Mouse (Mus musculus) intestine, postnatal 0 days (tissue): ENCODE data around the gene Nsun3. TPM values are rescaled to one million over a fixed set of nuclear protein-coding genes. Genes with fewer than 3 reads are reported as not detected.
"Not testable (repeated sequence)": the region's sequence is repeated elsewhere in the genome, so short reads cannot be mapped to it uniquely, and the experiment has no call there.

Source experiments
- ATAC-seq: fragments of 200-750 bp; cut with Nextera tagmentation; 2 replicates; pipeline ENCODE4 v1.8.0; 2017; ENCODE audit warnings: mild to moderate bottlenecking, moderate TSS enrichment, moderate library complexity
- H3K27ac ChIP-seq: fragments of 300-500 bp; sonication (generic); 2 replicates; pipeline ENCODE4 v1.5.1; 2014; ENCODE audit warnings: mild to moderate bottlenecking, low read depth, low read length, moderate library complexity
- H3K27me3 ChIP-seq: fragments of 300-500 bp; sonication (generic); replicated peaks from 2 replicates; pipeline ENCODE4 v1.6.1; 2014; ENCODE audit warnings: low read length, mixed read lengths; ENCODE audit not compliant: control insufficient read depth, insufficient read depth
- H3K36me3 ChIP-seq: fragments of 300-500 bp; sonication (generic); 2 replicates; pipeline ENCODE4 v1.6.1; 2014; ENCODE audit warnings: mild to moderate bottlenecking, moderate library complexity; ENCODE audit not compliant: control insufficient read depth, insufficient read depth
- H3K4me1 ChIP-seq: fragments of 300-500 bp; sonication (generic); replicated peaks from 2 replicates; pipeline ENCODE4 v1.6.1; 2014; ENCODE audit warnings: antibody characterized with exemption, low read length, mixed read lengths; ENCODE audit not compliant: control insufficient read depth, insufficient read depth
- H3K4me2 ChIP-seq: fragments of 300-500 bp; sonication (generic); replicated peaks from 2 replicates; pipeline ENCODE4 v1.6.1; 2014; ENCODE audit warnings: low read depth, mild to moderate bottlenecking, moderate library complexity
- H3K4me3 ChIP-seq: fragments of 300-500 bp; sonication (generic); 2 replicates; pipeline ENCODE4 v1.5.1; 2014; ENCODE audit warnings: low read depth, low read length
- H3K9ac ChIP-seq: fragments of 300-500 bp; sonication (generic); 2 replicates; pipeline ENCODE4 v1.6.1; 2014; ENCODE audit warnings: mild to moderate bottlenecking, low read depth, low read length
- H3K9me3 ChIP-seq: fragments of 300-500 bp; sonication (generic); 2 replicates; pipeline ENCODE4 v1.6.1; 2016; ENCODE audit warnings: mixed run types; ENCODE audit not compliant: control insufficient read depth
- CTCF ChIP-seq: sonication (generic); IDR thresholded peaks from 2 replicates; pipeline ENCODE4 v1.5.1; 2016; ENCODE audit warnings: low read depth, mild to moderate bottlenecking, control low read depth, antibody characterized with exemption, moderate library complexity
- WGBS: fragments of 180-500 bp; shearing (Covaris S2); extraction: QIAGEN DNeasy Blood & Tissue Kit; methylation state at CpG from one replicate; pipeline ENCODE4 v1.1.7; 2014; 5-methylcytosine and 5-hydroxymethylcytosine counted together
- microRNA-seq: library from miRNA; unstranded; fragments of <30 nt; microRNA quantifications from one replicate; pipeline ENCODE4, GENCODE M21; 2016
- polyA plus RNA-seq: library from polyadenylated mRNA; unstranded; fragments of >200 nt; fragmentation: Nextera tagmentation; extraction: Ambion mirVana; gene quantifications from 2 replicates; pipeline ENCODE4 v1.2.1, GENCODE M21; 2015

Nsun3 gene
- polyA plus RNA-seq, 1 experiment from 2014 or later: 6.3 TPM

GRCm38 (mm10) chr16:62729846-62730245, 56.8 kb downstream of the Nsun3 start:
- H3K27ac ChIP-seq: no peak overlapping the region
- WGBS: 82% methylated on average over 3 of the region's 3 CpGs
- H3K36me3 ChIP-seq: no peaks in the 10 kb centered on the region; the same call in 1 of the 2 replicates
- no peak for TF ChIP-seq CTCF
- H3K4me2 ChIP-seq: no peak overlapping the region
- no peak overlapping the region for H3K9ac ChIP-seq
- H3K4me1 ChIP-seq: no peaks in the 10 kb centered on the region
- H3K9me3 ChIP-seq: no peaks in the 10 kb centered on the region
- no peak for ATAC-seq
- no peaks in the 10 kb centered on the region for H3K27me3 ChIP-seq
- no peak overlapping the region for H3K4me3 ChIP-seq

- WGBS: 93% methylated on average over 8 of the region's 11 CpGs
- H3K9ac ChIP-seq, H3K4me1 ChIP-seq, H3K9me3 ChIP-seq, H3K4me2 ChIP-seq, H3K36me3 ChIP-seq, H3K4me3 ChIP-seq, H3K27ac ChIP-seq, ATAC-seq, H3K27me3 ChIP-seq: not testable (repeated sequence)
Measured at GRCm38 (mm10) chr16:62718255-62718654, 68.4 kb downstream of the Nsun3 start.

- H3K27me3 ChIP-seq: no peaks in the 10 kb centered on the region
- no peaks in the 10 kb centered on the region for H3K9me3 ChIP-seq
- H3K36me3 ChIP-seq: no peaks in the 10 kb centered on the region
- no peak overlapping the region for H3K27ac ChIP-seq
- H3K4me1 ChIP-seq: no peaks in the 10 kb centered on the region
- no peak for TF ChIP-seq CTCF
- H3K4me2 ChIP-seq: no peak overlapping the region
- H3K4me3 ChIP-seq: no peak overlapping the region
- H3K9ac ChIP-seq: no peak overlapping the region
- WGBS: 81% methylated on average over 8 of the region's 8 CpGs
- ATAC-seq: no peak
Measured at GRCm38 (mm10) chr16:62690436-62690835, 96.2 kb downstream of the Nsun3 start.

- TF ChIP-seq CTCF: no peak
- no peaks in the 10 kb centered on the region for H3K36me3 ChIP-seq
- H3K9ac ChIP-seq: no peak overlapping the region
- no peaks in the 10 kb centered on the region for H3K27me3 ChIP-seq
- no peak overlapping the region for H3K4me2 ChIP-seq
- H3K4me1 ChIP-seq: no peaks in the 10 kb centered on the region
- H3K27ac ChIP-seq: no peak overlapping the region
- no peak overlapping the region for H3K4me3 ChIP-seq
- H3K9me3 ChIP-seq: no peaks in the 10 kb centered on the region
- WGBS: 74% methylated on average over 2 of the region's 2 CpGs
- no peak for ATAC-seq
Measured at GRCm38 (mm10) chr16:62686073-62686472, 100.5 kb downstream of the Nsun3 start.

- no peaks in the 10 kb centered on the region for H3K27me3 ChIP-seq
- no peaks in the 10 kb centered on the region for H3K9me3 ChIP-seq
- H3K36me3 ChIP-seq: no peaks in the 10 kb centered on the region
- H3K4me3 ChIP-seq: no peak overlapping the region
- 79% methylated on average over 4 of the region's 4 CpGs for WGBS
- no peak overlapping the region for H3K27ac ChIP-seq
- no peak overlapping the region for H3K9ac ChIP-seq
- TF ChIP-seq CTCF: no peak
- no peak overlapping the region for H3K4me2 ChIP-seq
- ATAC-seq: no peak
- H3K4me1 ChIP-seq: no peaks in the 10 kb centered on the region
Measured at GRCm38 (mm10) chr16:62685494-62685893, 101.1 kb downstream of the Nsun3 start.

Small RNA genes lying within 50 kb of the gene (microRNA-seq; reads per million reads assigned to microRNA genes)
- gene Gm25986: not detected

Other genes with a start within 250 kb of the Nsun3 start
- 0.18 and 0.35 TPM in 2 replicates for gene Stx19, start 27.9 kb upstream of the Nsun3 start, polyA plus RNA-seq
- 9.8 and 10.0 TPM in 2 replicates for gene Arl13b, start 60.2 kb upstream of the Nsun3 start, polyA plus RNA-seq
- 30.2 and 31.6 TPM in 2 replicates for gene Pros1, start 67.5 kb upstream of the Nsun3 start, polyA plus RNA-seq